Mouse (Mus musculus) adrenal gland, adult 8-10 months (tissue): ENCODE measurements at regions not wholly inside any gene's neighbourhood (a gene's known extent, or its start where the extent isn't known, plus 50 kb on each side); places are given as distances from the start of the nearest gene placed in this dataset.
"Not testable (repeated sequence)": the region's sequence is repeated elsewhere in the genome, so short reads cannot be mapped to it uniquely, and the experiment has no call there.

Experiments used
- DNase-seq: peaks from one replicate; pipeline ENCODE4 v3.0.0; 2022

DNA sequence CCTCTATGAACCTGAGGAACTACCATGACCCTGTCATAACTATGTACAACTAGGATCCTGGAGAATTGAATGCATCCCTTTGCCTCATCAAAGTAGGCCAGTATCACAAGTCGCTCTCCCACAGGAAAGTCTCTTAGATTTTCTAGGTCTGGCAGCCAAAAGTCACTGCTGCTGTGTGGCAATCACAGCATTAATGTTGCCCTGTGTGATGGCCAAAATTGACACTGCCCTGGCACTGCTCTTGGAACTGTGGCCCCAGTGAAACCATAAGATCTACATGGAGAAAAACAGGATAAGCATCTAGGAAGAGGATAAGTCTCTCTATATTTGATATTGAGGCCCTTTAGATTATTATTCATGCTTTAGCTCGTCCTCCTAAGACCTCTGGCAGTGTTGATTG, 465.7 kb downstream of the Adam6a start:
- no peak for DNase-seq

DNA sequence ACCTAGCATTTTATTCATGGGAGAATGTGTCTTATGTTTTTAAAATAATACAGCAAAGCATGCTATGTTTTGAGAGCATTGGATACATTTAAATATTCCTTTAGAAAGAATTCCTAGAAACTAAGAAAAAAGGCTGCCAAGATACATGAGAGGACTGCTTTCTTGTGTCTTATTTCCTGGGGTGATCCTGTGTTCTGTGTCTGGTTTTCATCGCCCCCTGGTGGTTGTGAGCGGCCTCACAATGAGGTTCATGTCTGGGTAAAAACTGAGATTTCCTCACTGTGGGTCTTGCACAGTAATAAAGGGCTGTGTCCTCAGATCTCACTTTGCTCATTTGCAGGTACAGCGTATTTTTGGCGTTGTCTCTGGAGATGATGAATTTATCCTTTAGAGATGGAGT, 469.2 kb downstream of the Adam6a start:
- peak; percentile 23 for DNase-seq

DNA sequence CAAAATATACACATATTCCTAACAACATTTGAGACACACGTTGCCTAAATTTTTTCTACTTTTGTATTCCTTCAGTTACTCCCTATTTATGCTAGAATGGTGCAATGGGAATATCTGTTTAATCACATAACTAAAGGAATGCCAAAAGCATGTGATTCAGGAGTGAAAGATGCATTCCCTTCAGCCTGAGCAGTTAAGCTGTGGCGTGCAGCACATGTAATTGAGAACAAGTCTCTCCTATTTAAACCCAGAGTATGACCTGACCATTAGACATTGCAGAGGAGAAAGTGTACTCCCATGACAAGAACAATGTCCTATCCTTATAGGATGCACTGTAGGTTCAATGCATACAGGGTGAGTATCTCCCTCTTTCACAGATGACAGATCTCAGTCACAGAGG, 493.3 kb downstream of the Adam6a start:
- not testable (repeated sequence) for DNase-seq

DNA sequence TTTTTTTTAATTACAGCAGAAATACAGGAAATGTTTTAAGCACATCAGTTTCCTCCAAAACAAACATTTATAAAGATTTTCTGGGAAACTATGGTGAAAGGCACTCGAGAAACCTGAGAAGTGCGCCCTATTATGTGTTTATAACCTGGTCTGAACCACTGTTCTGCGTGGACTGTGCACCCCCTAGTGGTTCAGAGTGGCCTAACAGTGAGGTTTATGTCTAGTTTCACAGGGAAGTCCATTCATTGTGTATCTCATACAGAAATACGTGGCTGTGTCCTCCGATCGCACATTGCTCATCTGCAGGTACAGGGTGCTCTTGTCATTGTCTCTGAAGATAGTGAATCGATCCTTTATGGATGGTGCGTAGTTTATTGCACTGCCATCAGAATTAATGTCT, 504.3 kb downstream of the Adam6a start:
- DNase-seq: not testable (repeated sequence)

DNA sequence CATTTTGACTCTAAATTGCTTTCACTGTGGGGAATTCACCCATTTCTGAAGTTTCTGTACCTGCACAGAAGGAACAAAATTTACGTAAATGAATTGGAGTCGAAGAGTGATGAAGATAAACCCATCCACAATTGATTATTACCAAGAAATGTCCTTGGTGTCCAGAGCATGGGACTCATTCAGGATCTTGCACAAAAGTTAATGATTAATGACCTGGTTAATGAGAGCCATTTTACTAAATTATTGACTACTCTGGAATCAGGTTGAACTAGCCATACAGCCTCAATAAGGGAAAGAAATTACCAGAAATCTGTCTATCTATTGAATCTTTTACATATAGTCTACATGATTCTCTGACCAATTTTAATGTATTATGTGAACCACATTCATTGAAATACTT, 509.6 kb downstream of the Adam6a start:
- DNase-seq: no peak

DNA sequence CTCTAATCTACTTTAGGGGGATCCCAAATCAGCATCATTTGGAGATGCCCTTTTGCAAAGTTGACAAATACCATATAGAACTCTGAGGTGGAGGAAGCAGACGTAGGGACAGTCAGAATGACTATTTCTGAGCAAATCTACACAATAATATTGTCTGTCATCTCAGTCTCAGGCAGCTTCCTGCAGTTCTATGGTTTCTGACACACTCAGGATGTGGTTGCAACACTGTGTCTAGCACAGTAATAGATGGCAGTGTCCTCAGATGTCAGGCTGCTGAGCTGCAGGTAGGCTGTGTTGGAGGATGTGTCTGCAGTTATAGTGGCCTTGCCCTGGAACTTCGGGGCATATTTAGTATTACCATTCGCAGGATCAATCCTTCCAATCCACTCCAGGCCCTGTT, 515.9 kb downstream of the Adam6a start:
- DNase-seq: no peak

DNA sequence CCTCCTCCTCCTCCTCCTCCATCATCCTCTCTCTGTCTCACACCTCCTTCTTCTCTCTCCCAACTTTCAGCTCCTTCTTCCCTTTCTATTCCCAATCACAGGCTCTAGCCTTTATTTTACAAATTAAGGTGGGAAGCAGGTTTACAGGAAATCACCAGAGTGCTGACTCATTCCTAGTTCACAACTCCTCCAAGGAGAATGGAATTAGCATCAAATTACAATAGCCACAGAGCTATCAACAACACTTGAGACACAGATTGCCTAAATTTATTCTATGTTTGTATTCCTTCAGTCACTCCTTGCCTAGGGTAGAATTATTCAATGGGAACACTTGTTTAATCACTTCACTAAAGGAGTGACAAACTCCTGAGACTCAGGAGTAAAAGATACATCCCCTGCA, 523.5 kb downstream of the Adam6a start:
- no peak for DNase-seq

DNA sequence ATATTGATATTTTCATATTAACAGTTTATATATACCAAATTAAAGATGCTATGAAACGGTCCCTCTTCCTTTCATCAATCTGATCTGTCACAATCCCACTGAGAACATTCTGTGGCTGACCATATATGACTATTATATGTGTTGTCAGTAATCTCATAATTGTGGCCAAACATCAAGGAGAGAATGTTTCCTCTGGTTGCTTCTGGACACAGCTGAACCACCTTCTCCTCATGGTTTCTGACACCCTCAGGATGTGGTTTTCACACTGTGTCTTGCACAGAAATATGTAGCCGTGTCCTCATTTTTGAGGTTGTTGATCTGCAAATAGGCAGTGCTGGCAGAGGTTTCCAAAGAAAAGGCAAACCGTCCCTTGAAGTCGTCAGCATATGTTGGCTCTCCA, 565.0 kb downstream of the Adam6a start:
- not testable (repeated sequence) for DNase-seq

DNA sequence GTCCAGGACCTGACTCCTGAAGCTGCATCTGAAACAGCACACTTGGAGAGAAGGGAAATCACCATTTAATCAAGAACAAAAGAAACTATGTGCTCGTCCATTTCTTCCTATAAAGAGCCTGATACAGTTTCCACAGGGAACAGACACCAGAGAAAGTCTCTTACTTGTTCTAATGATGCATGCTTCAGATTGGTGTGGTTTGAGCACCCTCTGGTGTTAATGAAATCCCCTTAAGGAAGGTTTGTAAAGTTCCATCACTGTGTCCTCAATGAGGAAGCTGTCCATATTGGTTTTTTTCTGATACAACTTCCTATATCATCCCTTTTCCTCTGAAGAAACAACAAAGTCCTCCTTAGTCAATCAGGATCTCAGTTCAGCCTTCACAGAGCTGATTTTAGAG, 591.2 kb downstream of the Adam6a start:
- no peak for DNase-seq

DNA sequence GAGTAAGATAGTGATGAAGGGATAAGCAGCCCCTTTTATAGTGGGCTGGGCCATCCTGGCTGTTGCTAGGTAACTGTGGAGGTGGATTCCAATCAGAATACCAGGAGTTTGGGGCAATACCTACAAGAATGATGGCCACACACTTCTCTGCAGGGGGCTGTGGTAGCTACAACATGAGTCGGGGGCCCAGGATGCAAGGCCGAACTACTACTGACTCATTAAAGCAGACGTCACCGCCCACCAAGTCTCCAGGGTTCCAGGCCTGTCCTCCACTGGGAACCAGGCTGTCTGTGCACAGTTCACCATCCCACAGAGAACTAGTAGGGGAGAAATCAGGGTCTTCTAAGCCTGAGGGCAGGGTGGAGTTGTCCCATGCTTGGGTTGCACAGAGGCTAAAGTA, 605.1 kb downstream of the Adam6a start:
- DNase-seq: no peak

DNA sequence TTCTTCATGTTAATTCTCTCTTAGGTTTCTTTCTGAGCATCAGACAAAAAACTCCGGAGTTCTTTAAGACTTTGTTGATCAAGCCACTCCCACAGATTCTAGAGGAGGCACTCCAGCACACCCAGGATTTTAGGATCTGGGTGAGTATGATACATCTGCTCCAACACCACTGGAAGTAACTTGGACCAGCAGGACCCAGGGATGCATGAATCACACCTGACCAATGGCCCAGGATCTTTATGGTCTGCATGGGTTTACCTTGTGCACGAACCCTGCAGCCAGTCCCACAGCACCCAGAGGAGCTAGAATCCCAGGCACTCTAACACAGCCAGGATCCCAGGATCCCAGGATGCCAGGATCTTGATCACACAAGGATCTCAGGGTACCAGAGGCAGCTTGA, 628.6 kb downstream of the Adam6a start:
- no peak for DNase-seq

DNA sequence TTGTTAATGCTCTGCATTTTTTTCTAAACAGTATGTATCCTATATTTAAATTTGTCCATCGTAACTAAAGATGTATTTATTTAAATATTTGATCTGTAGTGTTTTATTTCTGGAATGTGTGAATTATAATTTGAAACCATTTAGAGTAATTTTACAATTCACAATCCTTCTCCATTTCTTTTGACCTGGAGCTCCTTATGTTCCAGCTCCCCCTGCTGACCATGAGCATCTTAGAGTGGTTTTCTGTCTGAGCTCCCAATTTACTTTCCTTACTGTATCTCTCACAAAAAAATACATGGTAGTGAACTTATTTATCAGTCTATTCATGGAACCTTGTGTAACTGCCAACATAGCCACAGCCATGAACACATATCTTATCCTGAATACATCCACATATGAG, 655.8 kb downstream of the Adam6a start:
- DNase-seq: no peak

DNA sequence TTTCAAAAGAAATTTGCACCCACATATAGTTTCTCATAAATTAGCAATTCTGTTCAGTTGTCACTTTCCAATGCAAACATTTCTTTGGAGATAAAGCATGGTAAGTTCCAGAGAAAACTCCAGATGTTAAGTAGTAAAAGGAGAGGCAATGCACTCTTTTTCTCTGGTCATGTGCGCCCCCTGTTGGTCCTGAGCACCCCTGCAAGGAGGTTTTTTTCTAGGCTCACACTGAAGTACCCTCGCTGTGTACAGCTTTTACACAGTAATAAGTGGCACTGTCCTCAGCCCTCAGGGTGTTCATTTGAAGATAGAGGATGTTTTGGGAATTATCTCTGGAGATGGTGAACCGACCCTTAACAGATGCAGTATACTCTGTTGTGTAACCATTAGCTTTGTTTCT, 678.8 kb downstream of the Adam6a start:
- no peak for DNase-seq
